Mouse (Mus musculus) lung, postnatal 0 days (tissue): Measurements from ENCODE around the gene Clic1.

Experiments
- CTCF ChIP-seq: IDR thresholded peaks from 2 replicates; pipeline ENCODE4 v1.5.1; 2016; ENCODE audit warnings: antibody characterized with exemption, mild to moderate bottlenecking
- EP300 ChIP-seq: IDR thresholded peaks from 2 replicates; pipeline ENCODE4 v1.6.1; 2016; ENCODE audit warnings: antibody characterized with exemption, mild to moderate bottlenecking, control low read depth

DNA sequence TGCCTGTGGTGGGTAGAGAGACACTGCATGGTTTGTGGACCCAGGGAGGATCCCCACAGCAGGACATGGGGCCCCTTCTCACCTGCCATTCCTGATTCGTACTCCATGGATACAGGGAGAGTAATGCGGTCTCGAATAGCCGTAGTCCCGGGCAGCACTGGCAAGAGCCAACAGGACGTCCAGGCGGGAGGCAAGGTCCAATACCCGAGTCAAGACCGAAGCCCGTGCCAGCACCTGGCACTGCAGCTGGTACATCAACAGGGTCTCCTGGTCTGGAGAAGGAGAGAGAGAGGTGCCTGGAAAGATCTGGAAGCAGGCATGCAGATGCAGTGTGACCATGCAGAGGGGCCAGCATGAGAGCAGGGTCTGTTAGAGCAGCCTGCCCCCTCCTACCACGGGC, 18.5 kb upstream of the Clic1 start:
- no peak for TF ChIP-seq CTCF
- no peak for TF ChIP-seq EP300
